Mouse (Mus musculus): ENCODE measurements around the gene Tmem151b.

DNA sequence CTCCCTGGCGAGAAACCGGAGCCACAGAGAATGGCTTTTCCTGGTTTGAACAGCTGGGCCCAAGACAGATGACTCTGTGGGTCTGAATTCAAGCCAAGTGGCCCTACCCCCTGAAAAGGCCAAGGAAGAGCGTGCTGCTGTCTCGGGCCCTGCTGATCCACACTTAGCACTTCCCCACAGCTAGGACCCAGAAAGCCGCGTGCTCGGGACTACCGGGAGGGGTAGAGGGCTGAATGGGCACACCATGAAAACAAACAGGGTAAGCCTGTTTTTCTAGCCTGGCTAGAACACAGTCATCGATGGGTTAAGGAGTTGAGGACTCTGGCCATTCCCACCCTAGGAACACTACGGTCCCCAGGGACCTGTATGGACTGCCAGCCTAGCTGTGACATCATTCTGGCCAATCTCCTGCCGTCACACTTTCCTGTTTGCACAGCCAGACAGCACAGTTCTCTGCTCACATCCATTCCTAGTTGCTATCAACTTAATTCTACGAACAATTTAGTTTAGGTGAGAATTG, 31.5 kb upstream of the Tmem151b start:
- TF ChIP-seq CTCF (IDR thresholded peaks at IDR 0.05; ENCODE audit: extremely low read depth, insufficient read depth, low read length) (no peak), POLR2A (IDR thresholded peaks at IDR 0.05; ENCODE audit: extremely low read depth, insufficient read depth, low read length) (no peak)
